Mouse (Mus musculus) kidney, embryonic 15.5 days (tissue): ENCODE results near the gene Scn8a. TPM values are rescaled to one million over a fixed set of nuclear protein-coding genes. Genes with fewer than 3 reads are reported as not detected.

Source experiments
- ATAC-seq: fragments of 200-750 bp; cut with Nextera tagmentation; replicated peaks from 2 replicates; pipeline ENCODE4 v1.8.0; 2017; ENCODE audit warnings: moderate TSS enrichment; ENCODE audit not compliant: low FRiP score
- H3K27ac ChIP-seq: fragments of 300-500 bp; sonication (generic); 2 replicates; pipeline ENCODE4 v1.5.1; 2015; ENCODE audit warnings: mild to moderate bottlenecking, inconsistent platforms
- H3K27me3 ChIP-seq: fragments of 300-500 bp; sonication (generic); 2 replicates; pipeline ENCODE4 v1.6.1; 2015; ENCODE audit warnings: inconsistent platforms
- H3K36me3 ChIP-seq: fragments of 300-500 bp; sonication (generic); 2 replicates; pipeline ENCODE4 v1.6.1; 2015; ENCODE audit warnings: inconsistent platforms
- H3K4me1 ChIP-seq: fragments of 300-500 bp; sonication (generic); 2 replicates; pipeline ENCODE4 v1.6.1; 2015; ENCODE audit warnings: inconsistent platforms
- H3K4me2 ChIP-seq: fragments of 300-500 bp; sonication (generic); 2 replicates; pipeline ENCODE4 v1.6.1; 2015; ENCODE audit warnings: moderate library complexity, mild to moderate bottlenecking, inconsistent platforms
- H3K4me3 ChIP-seq: fragments of 300-500 bp; sonication (generic); replicated peaks from 2 replicates; pipeline ENCODE4 v1.5.1; 2015; ENCODE audit warnings: mild to moderate bottlenecking, inconsistent platforms
- H3K9ac ChIP-seq: fragments of 300-500 bp; sonication (generic); 2 replicates; pipeline ENCODE4 v1.6.1; 2015; ENCODE audit warnings: mild to moderate bottlenecking, inconsistent platforms
- H3K9me3 ChIP-seq: fragments of 300-500 bp; sonication (generic); replicated peaks from 2 replicates; pipeline ENCODE4 v1.6.1; 2016; ENCODE audit warnings: inconsistent platforms
- WGBS: fragments of 180-500 bp; shearing (Covaris S2); methylation state at CpG from one replicate; pipeline ENCODE4 v1.1.7; 2015; ENCODE audit warnings: mixed read lengths; 5-methylcytosine and 5-hydroxymethylcytosine counted together
- polyA plus RNA-seq: library from polyadenylated mRNA; unstranded; fragments of >200 nt; fragmentation: Nextera tagmentation; extraction: Ambion mirVana; gene quantifications from 2 replicates; pipeline ENCODE4 v1.2.1, GENCODE M21; 2015

The Scn8a gene
- polyA plus RNA-seq, 1 experiment from 2014 or later = 13.3 TPM

- WGBS = 86% methylated on average over 11 of the region's 11 CpGs
- no peaks in the 10 kb centered on the region for H3K9me3 ChIP-seq
- no peak overlapping the region for H3K4me3 ChIP-seq
- H3K27me3 ChIP-seq = no peaks in the 10 kb centered on the region
- peaks cover 19% of the 10 kb centered on the region for H3K4me1 ChIP-seq
- H3K27ac ChIP-seq = no peak overlapping the region
- no peak for ATAC-seq
- H3K9ac ChIP-seq = no peak overlapping the region
- H3K36me3 ChIP-seq = no peaks in the 10 kb centered on the region
- no peak overlapping the region for H3K4me2 ChIP-seq
Measured at GRCm38 (mm10) chr15:100922210-100922609, 52.6 kb downstream of the Scn8a start.

- no peaks in the 10 kb centered on the region for H3K36me3 ChIP-seq
- 13% methylated on average over 19 of the region's 19 CpGs for WGBS
- peak overlapping the region; percentile 48 for H3K4me2 ChIP-seq
- H3K27me3 ChIP-seq = no peaks in the 10 kb centered on the region
- no peaks in the 10 kb centered on the region for H3K9me3 ChIP-seq
- ATAC-seq = 0 out of 2 replicates have a peak, but pooled peaks have one; percentile 29
- no peak overlapping the region for H3K27ac ChIP-seq
- H3K4me3 ChIP-seq = 0 out of 2 replicates have a peak overlapping the region, but pooled peaks have one; percentile 7
- H3K4me1 ChIP-seq = peaks cover 19% of the 10 kb centered on the region
- no peak overlapping the region for H3K9ac ChIP-seq
Measured at GRCm38 (mm10) chr15:100923476-100923875, 53.8 kb downstream of the Scn8a start.

GRCm38 (mm10) chr15:100924941-100925340 is 55.3 kb downstream of the Scn8a start:
- Histone ChIP-seq H3K9me3 (no peaks in the 10 kb centered on the region), H3K4me2 (no peak overlapping the region), H3K9ac (no peak overlapping the region), H3K4me3 (no peak overlapping the region), H3K27me3 (no peaks in the 10 kb centered on the region), H3K36me3 (no peaks in the 10 kb centered on the region), H3K4me1 (peaks cover 19% of the 10 kb centered on the region), H3K27ac (no peak overlapping the region)
- 78% methylated on average over 10 of the region's 10 CpGs for WGBS
- 0 out of 2 replicates have a peak, but pooled peaks have one; percentile 25 for ATAC-seq

GRCm38 (mm10) chr15:100930477-100930876 is 60.8 kb downstream of the Scn8a start:
- H3K36me3 ChIP-seq = no peaks in the 10 kb centered on the region
- WGBS = 22% methylated on average over 3 of the region's 3 CpGs
- peaks cover 5% of the 10 kb centered on the region; the same call in 1 of the 2 replicates for H3K4me1 ChIP-seq
- H3K4me3 ChIP-seq = no peak overlapping the region
- no peak overlapping the region for H3K4me2 ChIP-seq
- H3K9me3 ChIP-seq = no peaks in the 10 kb centered on the region
- H3K27ac ChIP-seq = no peak overlapping the region
- H3K27me3 ChIP-seq = no peaks in the 10 kb centered on the region
- H3K9ac ChIP-seq = no peak overlapping the region
- ATAC-seq = no peak

GRCm38 (mm10) chr15:100936176-100936575 is 66.5 kb downstream of the Scn8a start:
- Histone ChIP-seq H3K9me3 (no peaks in the 10 kb centered on the region), H3K27me3 (no peaks in the 10 kb centered on the region), H3K4me1 (peaks cover 19% of the 10 kb centered on the region), H3K27ac (no peak overlapping the region), H3K4me2 (peak overlapping the region; percentile 44), H3K4me3 (peak overlapping the region; percentile 28), H3K9ac (no peak overlapping the region), H3K36me3 (peaks cover 14% of the 10 kb centered on the region)
- WGBS = 50% methylated on average over 24 of the region's 24 CpGs
- ATAC-seq = no peak

- Histone ChIP-seq H3K4me1 (no peaks in the 10 kb centered on the region), H3K9me3 (no peaks in the 10 kb centered on the region), H3K36me3 (no peaks in the 10 kb centered on the region), H3K4me3 (no peak overlapping the region), H3K9ac (no peak overlapping the region), H3K27me3 (no peaks in the 10 kb centered on the region), H3K27ac (no peak overlapping the region), H3K4me2 (no peak overlapping the region)
- 89% methylated on average over 13 of the region's 13 CpGs for WGBS
- no peak for ATAC-seq
Measured at GRCm38 (mm10) chr15:100948383-100948782, 78.7 kb downstream of the Scn8a start.

GRCm38 (mm10) chr15:100949169-100949568 is 79.5 kb downstream of the Scn8a start:
- no peak overlapping the region for H3K4me2 ChIP-seq
- no peak overlapping the region for H3K27ac ChIP-seq
- H3K4me3 ChIP-seq = no peak overlapping the region
- no peaks in the 10 kb centered on the region for H3K4me1 ChIP-seq
- no peaks in the 10 kb centered on the region for H3K36me3 ChIP-seq
- no peak for ATAC-seq
- no peak overlapping the region for H3K9ac ChIP-seq
- H3K9me3 ChIP-seq = no peaks in the 10 kb centered on the region
- no peaks in the 10 kb centered on the region for H3K27me3 ChIP-seq
- WGBS = 85% methylated on average over 4 of the region's 4 CpGs

GRCm38 (mm10) chr15:100951491-100951890 is 81.8 kb downstream of the Scn8a start:
- 68% methylated on average over 10 of the region's 10 CpGs for WGBS

GRCm38 (mm10) chr15:100952292-100952691 is 82.6 kb downstream of the Scn8a start:
- Histone ChIP-seq H3K4me2 (no peak overlapping the region), H3K27ac (no peak overlapping the region), H3K27me3 (no peaks in the 10 kb centered on the region), H3K4me3 (no peak overlapping the region), H3K9me3 (no peaks in the 10 kb centered on the region), H3K36me3 (no peaks in the 10 kb centered on the region), H3K4me1 (no peaks in the 10 kb centered on the region), H3K9ac (no peak overlapping the region)
- ATAC-seq = no peak
- WGBS = 95% methylated on average over 2 of the region's 2 CpGs

More at GRCm38 (mm10) chr15:100951491-100951890, 81.8 kb downstream of the Scn8a start:
- no peak for ATAC-seq
- Histone ChIP-seq H3K4me3 (no peak overlapping the region), H3K27ac (no peak overlapping the region), H3K4me2 (no peak overlapping the region), H3K36me3 (no peaks in the 10 kb centered on the region), H3K9ac (no peak overlapping the region), H3K27me3 (no peaks in the 10 kb centered on the region), H3K9me3 (no peaks in the 10 kb centered on the region), H3K4me1 (no peaks in the 10 kb centered on the region)

- no peaks in the 10 kb centered on the region for H3K36me3 ChIP-seq
- no peaks in the 10 kb centered on the region for H3K4me1 ChIP-seq
- no peak overlapping the region for H3K27ac ChIP-seq
- H3K27me3 ChIP-seq = no peaks in the 10 kb centered on the region
- ATAC-seq = no peak
- H3K9ac ChIP-seq = no peak overlapping the region
- H3K4me3 ChIP-seq = no peak overlapping the region
- no peaks in the 10 kb centered on the region for H3K9me3 ChIP-seq
- 53% methylated on average over 8 of the region's 8 CpGs for WGBS
- H3K4me2 ChIP-seq = no peak overlapping the region
Measured at GRCm38 (mm10) chr15:100952854-100953253, 83.2 kb downstream of the Scn8a start.

- no peak for ATAC-seq
- Histone ChIP-seq H3K36me3 (no peaks in the 10 kb centered on the region), H3K4me1 (no peaks in the 10 kb centered on the region), H3K4me2 (no peak overlapping the region), H3K27me3 (no peaks in the 10 kb centered on the region), H3K9me3 (no peaks in the 10 kb centered on the region), H3K4me3 (no peak overlapping the region), H3K27ac (no peak overlapping the region), H3K9ac (no peak overlapping the region)
- 81% methylated on average over 7 of the region's 7 CpGs for WGBS
Measured at GRCm38 (mm10) chr15:100953955-100954354, 84.3 kb downstream of the Scn8a start.

- ATAC-seq = no peak
- no peaks in the 10 kb centered on the region for H3K36me3 ChIP-seq
- H3K9me3 ChIP-seq = no peaks in the 10 kb centered on the region
- no peak overlapping the region for H3K4me2 ChIP-seq
- H3K9ac ChIP-seq = no peak overlapping the region
- no peak overlapping the region for H3K4me3 ChIP-seq
- 82% methylated on average over 16 of the region's 16 CpGs for whole genome bisulfite sequencing
- H3K4me1 ChIP-seq = no peaks in the 10 kb centered on the region
- H3K27ac ChIP-seq = no peak overlapping the region
- no peaks in the 10 kb centered on the region for H3K27me3 ChIP-seq
Measured at GRCm38 (mm10) chr15:100954751-100955150, 85.1 kb downstream of the Scn8a start.

GRCm38 (mm10) chr15:100960958-100961357 is 91.3 kb downstream of the Scn8a start:
- no peak for ATAC-seq
- H3K27ac ChIP-seq = no peak overlapping the region
- 81% methylated on average over 6 of the region's 6 CpGs for WGBS
- H3K9me3 ChIP-seq = no peaks in the 10 kb centered on the region
- H3K4me1 ChIP-seq = no peaks in the 10 kb centered on the region
- no peak overlapping the region for H3K9ac ChIP-seq
- H3K4me3 ChIP-seq = no peak overlapping the region
- H3K4me2 ChIP-seq = no peak overlapping the region
- no peaks in the 10 kb centered on the region for H3K36me3 ChIP-seq
- no peaks in the 10 kb centered on the region for H3K27me3 ChIP-seq
